Mouse (Mus musculus) lung, embryonic 14.5 days (tissue): ENCODE results near the gene Rbfox2. TPM values are rescaled to one million over a fixed set of nuclear protein-coding genes. Genes with fewer than 3 reads are reported as not detected.
A peak's percentile ranks its signal among the peaks of the same experiment; 100 is the strongest.

Source experiments
- ATAC-seq: fragments of 200-750 bp; cut with Nextera tagmentation; 2 replicates; pipeline ENCODE4 v1.8.0; 2017; ENCODE audit warnings: mild to moderate bottlenecking, moderate TSS enrichment, moderate library complexity; ENCODE audit not compliant: insufficient read depth
- DNase-seq: peaks from one replicate; pipeline ENCODE4 v3.0.0-alpha.2; 2015
- H3K27ac ChIP-seq: fragments of 300-500 bp; sonication (generic); 2 replicates; pipeline ENCODE4 v1.5.1; 2014; ENCODE audit warnings: low read depth, mild to moderate bottlenecking, moderate library complexity
- H3K27me3 ChIP-seq: fragments of 300-500 bp; sonication (generic); 2 replicates; pipeline ENCODE4 v1.6.1; 2014; ENCODE audit warnings: low read length, control low read depth; ENCODE audit not compliant: insufficient read depth
- H3K36me3 ChIP-seq: fragments of 300-500 bp; sonication (generic); 2 replicates; pipeline ENCODE4 v1.6.1; 2014; ENCODE audit warnings: control low read depth; ENCODE audit not compliant: insufficient read depth
- H3K4me1 ChIP-seq: fragments of 300-500 bp; sonication (generic); 2 replicates; pipeline ENCODE4 v1.6.1; 2014; ENCODE audit warnings: antibody characterized with exemption, control low read depth; ENCODE audit not compliant: insufficient read depth
- H3K4me2 ChIP-seq: fragments of 300-500 bp; sonication (generic); 2 replicates; pipeline ENCODE4 v1.6.1; 2014; ENCODE audit warnings: mild to moderate bottlenecking
- H3K4me3 ChIP-seq: fragments of 300-500 bp; sonication (generic); 2 replicates; pipeline ENCODE4 v1.5.1; 2014; ENCODE audit warnings: low read depth, low read length
- H3K9ac ChIP-seq: fragments of 300-500 bp; sonication (generic); 2 replicates; pipeline ENCODE4 v1.6.1; 2014
- H3K9me3 ChIP-seq: fragments of 300-500 bp; sonication (generic); 2 replicates; pipeline ENCODE4 v1.6.1; 2016; ENCODE audit warnings: low read depth, low read length, control low read depth
- CTCF ChIP-seq: IDR thresholded peaks from 2 replicates; pipeline ENCODE4 v1.5.1; 2016; ENCODE audit warnings: antibody characterized with exemption, low read depth
- WGBS: fragments of 180-500 bp; shearing (Covaris S2); extraction: QIAGEN DNeasy Blood & Tissue Kit; methylation state at CpG from one replicate; pipeline ENCODE4 v1.1.7; 2014; 5-methylcytosine and 5-hydroxymethylcytosine counted together
- polyA plus RNA-seq: library from polyadenylated mRNA; unstranded; fragments of >200 nt; fragmentation: Nextera tagmentation; extraction: Ambion mirVana; gene quantifications from 2 replicates; pipeline ENCODE4 v1.2.1, GENCODE M21; 2014

The Rbfox2 gene
- polyA plus RNA-seq, 1 experiment from 2014 or later, result 55.8 TPM

DNA sequence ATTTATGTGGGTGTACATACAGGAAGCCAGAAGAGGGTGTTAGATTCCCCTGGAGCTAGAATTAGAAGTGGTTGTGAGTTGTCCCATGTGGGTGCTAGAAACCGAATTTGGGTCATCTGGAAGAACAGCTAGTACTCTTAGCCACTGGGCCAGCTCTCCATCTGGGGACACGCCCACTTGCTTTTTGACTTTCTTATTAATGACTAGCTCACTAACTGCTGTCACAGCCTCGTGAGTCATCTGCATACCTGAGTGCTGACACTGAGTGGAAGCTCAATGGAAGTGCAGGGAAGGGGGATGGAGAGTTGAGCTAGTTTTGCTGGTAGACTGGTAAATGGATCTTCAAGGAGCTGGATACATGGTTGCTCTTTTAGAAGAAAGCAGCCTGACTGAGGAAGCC is 230.3 kb downstream of the Rbfox2 start:
- ATAC-seq, result no peak
- peaks cover 40% of the 10 kb centered on the region for H3K36me3 ChIP-seq
- WGBS, result 74% methylated on average over 3 of the region's 3 CpGs

DNA sequence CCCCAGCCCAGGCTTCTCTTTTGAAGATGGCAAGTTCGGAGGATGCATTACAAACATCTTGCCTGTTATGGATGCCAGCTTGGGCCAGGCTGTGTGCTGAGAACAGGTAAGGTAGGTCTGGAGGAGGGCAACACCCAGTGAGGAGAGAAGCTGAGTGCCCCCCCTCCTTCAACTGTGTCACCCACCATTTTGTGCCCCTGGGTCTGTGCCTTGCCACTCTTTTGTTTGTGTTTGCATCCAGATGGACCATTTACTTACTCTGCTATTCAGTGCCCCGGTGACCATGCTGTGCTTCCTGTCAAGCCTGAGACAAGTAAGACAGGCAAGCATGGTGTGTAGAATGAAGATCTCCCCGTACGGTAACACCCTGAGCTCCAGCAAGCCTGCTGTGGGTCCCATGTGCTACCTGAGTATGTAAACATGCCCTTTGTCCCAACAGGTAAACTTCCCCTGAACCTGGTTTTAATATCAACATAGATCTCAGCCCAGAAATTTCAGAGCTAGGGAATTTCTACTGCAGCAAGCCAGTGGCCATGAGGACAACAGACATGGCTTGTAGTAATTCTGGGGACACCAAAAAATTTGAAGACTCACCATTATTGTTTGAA is 234.1 kb downstream of the Rbfox2 start:
- no peaks in the 10 kb centered on the region for H3K9me3 ChIP-seq
- ATAC-seq (no peak), DNase-seq (no peak)
- H3K9ac ChIP-seq, result no peak overlapping the region
- no peak overlapping the region for H3K4me2 ChIP-seq
- TF ChIP-seq CTCF, result no peak
- no peaks in the 10 kb centered on the region for H3K4me1 ChIP-seq
- H3K27ac ChIP-seq, result no peak overlapping the region
- H3K27me3 ChIP-seq, result no peaks in the 10 kb centered on the region
- H3K36me3 ChIP-seq, result peaks cover 17% of the 10 kb centered on the region
- 66% methylated on average over 4 of the region's 4 CpGs for WGBS
- no peak overlapping the region for H3K4me3 ChIP-seq

More for the DNA sequence above, 230.3 kb downstream of the Rbfox2 start:
- no peak overlapping the region for H3K27ac ChIP-seq
- H3K4me3 ChIP-seq, result no peak overlapping the region
- H3K9me3 ChIP-seq, result no peaks in the 10 kb centered on the region
- no peak for TF ChIP-seq CTCF
- H3K4me1 ChIP-seq, result no peaks in the 10 kb centered on the region
- no peak overlapping the region for H3K4me2 ChIP-seq
- H3K27me3 ChIP-seq, result no peaks in the 10 kb centered on the region
- no peak for DNase-seq
- H3K9ac ChIP-seq, result no peak overlapping the region

DNA sequence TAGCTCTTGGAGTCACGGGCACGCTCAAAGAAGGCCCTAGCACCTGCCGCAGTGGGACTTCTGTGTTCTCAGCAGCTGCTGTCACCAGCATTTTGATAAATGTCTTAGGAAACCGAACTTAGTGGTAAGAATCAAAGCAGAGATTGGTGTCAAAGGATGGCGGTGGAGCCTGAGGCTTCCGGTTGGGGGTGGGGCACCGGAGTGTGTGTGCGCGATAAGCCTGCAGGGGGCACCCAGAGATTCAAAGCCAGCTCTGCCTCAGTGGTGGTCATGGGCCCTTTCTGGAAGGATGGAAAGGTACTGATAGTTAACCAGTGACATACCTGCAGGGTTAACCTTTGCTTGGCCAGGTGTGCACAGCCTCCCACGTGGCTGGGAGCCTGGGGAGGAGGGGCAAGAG is 235.3 kb downstream of the Rbfox2 start:
- peak; percentile 64 for TF ChIP-seq CTCF
- Histone ChIP-seq H3K27ac (no peak overlapping the region), H3K4me2 (peak overlapping the region; percentile 1; the same call in 1 of the 2 replicates), H3K9me3 (no peaks in the 10 kb centered on the region), H3K27me3 (no peaks in the 10 kb centered on the region), H3K4me1 (no peaks in the 10 kb centered on the region), H3K9ac (no peak overlapping the region), H3K4me3 (no peak overlapping the region), H3K36me3 (peaks cover 6% of the 10 kb centered on the region)
- 14% methylated on average over 10 of the region's 10 CpGs for WGBS
- peak; percentile 59 for DNase-seq
- no peak; the same call in 1 of the 2 replicates for ATAC-seq

DNA sequence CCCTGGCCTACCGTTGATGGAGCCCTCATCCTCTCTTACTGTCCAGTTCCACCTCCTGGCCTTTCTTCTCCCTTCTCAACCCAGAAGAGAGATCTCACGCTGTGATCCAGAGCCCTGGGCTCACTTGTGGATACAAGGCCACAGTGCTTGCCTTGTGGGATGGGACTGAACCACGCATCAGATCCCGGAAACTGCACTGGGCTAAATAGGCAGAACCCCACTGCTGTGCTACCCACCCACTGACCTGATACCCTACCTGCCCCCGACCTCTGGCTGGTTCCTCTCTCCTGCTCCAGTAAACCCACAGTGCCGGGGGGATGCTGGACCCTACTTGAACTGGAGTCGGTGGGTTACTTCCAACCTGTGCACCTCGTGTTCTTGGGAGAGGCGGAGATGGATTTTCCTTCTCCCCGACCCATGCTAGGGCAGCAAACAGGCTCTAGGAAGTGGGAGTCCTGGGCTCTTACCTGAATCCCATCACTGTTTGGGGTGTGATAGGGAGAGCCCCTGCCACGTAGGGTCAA is 236.0 kb downstream of the Rbfox2 start:
- WGBS, result 84% methylated on average over 11 of the region's 11 CpGs
- Histone ChIP-seq H3K4me2 (no peak overlapping the region), H3K9ac (no peak overlapping the region), H3K4me3 (no peak overlapping the region), H3K27ac (no peak overlapping the region), H3K27me3 (no peaks in the 10 kb centered on the region), H3K9me3 (no peaks in the 10 kb centered on the region), H3K4me1 (no peaks in the 10 kb centered on the region), H3K36me3 (0 out of 2 replicates have a peak, but pooled peaks cover 4% of the 10 kb centered on the region)
- ATAC-seq (no peak), DNase-seq (no peak)
- no peak for TF ChIP-seq CTCF

DNA sequence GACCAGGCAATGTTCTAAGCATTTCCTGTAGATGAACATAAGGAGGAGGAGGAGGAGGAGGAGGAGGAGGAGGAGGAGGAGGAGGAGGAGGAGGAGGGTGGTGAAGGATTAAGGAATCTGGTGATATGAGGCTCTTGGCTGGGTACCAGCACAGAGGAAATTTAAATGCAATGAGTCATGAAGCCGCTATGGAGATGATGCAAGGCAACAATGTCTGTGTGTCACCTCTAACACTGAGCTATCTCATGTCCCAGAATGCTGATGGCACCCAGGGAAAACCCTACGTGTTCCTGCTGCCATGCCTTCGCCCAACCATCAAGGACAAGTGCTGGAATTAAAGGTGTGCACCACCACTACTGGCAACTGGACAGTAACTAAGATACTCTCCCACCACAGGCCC is 237.8 kb downstream of the Rbfox2 start:
- H3K9me3 ChIP-seq, result no peaks in the 10 kb centered on the region
- no peak overlapping the region for H3K27ac ChIP-seq
- peak; percentile 18 for DNase-seq
- H3K27me3 ChIP-seq, result no peaks in the 10 kb centered on the region
- ATAC-seq, result no peak
- whole genome bisulfite sequencing, result 77% methylated on average over 3 of the region's 3 CpGs
- TF ChIP-seq CTCF, result no peak
- H3K4me1 ChIP-seq, result no peaks in the 10 kb centered on the region
- H3K4me2 ChIP-seq, result no peak overlapping the region
- H3K9ac ChIP-seq, result no peak overlapping the region
- no peaks in the 10 kb centered on the region for H3K36me3 ChIP-seq
- H3K4me3 ChIP-seq, result no peak overlapping the region

DNA sequence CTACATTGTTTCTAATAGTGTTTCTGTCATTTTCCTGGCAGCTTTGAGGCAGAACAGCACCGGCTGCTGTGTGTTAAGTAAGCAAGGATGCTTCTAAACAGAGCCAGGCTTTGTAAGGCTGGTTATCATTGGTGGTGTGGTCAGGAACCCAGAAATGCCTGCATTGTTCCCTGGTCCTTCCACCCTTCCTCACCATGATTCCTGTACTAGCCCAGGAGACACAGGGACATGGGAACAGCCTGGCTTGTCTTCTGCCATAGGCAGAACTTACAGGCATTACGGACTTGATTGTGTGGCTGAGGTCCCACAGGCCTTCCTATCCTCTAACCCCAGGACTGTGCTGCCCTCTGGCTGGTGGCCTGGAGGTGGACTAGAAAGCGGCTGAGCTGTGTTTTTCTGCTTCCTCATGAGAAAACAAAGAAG is 238.4 kb downstream of the Rbfox2 start:
- H3K4me1 ChIP-seq, result no peaks in the 10 kb centered on the region
- ATAC-seq (no peak), DNase-seq (no peak)
- no peak overlapping the region for H3K27ac ChIP-seq
- no peaks in the 10 kb centered on the region for H3K36me3 ChIP-seq
- WGBS, result 51% methylated on average over 3 of the region's 3 CpGs
- no peak overlapping the region for H3K4me3 ChIP-seq
- no peak overlapping the region for H3K9ac ChIP-seq
- no peak overlapping the region for H3K4me2 ChIP-seq
- no peaks in the 10 kb centered on the region for H3K9me3 ChIP-seq
- TF ChIP-seq CTCF, result peak; percentile 49
- H3K27me3 ChIP-seq, result no peaks in the 10 kb centered on the region

DNA sequence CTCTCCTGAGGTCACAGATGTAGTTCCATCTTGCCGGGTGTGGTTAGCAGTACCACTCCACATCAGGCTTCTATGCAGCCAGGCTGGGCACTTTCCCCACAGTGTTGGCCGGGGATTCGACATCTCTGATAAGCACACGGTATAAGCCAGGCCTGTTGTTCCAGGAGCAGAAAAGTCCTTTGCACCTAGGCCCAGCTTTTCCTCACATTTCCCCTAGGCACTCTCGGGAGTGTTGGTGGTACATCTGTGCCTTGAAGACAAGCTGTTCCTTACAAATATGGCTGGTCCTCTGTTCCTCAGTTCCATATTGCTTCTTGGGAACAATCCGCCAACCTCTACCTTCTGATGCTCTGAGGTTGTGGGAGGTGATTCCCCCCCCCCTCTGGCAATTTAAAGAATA is 240.6 kb downstream of the Rbfox2 start:
- 60% methylated on average over 6 of the region's 6 CpGs for WGBS
- Histone ChIP-seq H3K27me3 (no peaks in the 10 kb centered on the region), H3K9me3 (no peaks in the 10 kb centered on the region), H3K4me1 (no peaks in the 10 kb centered on the region), H3K9ac (no peak overlapping the region), H3K27ac (no peak overlapping the region), H3K4me3 (no peak overlapping the region), H3K4me2 (no peak overlapping the region), H3K36me3 (no peaks in the 10 kb centered on the region)
- DNase-seq (no peak), ATAC-seq (no peak)
- no peak for TF ChIP-seq CTCF
